Mouse (Mus musculus): Measurements from ENCODE around the gene Caprin2. TPM values are rescaled to one million over a fixed set of nuclear protein-coding genes. Genes with fewer than 3 reads are reported as not detected.
A peak's percentile ranks its signal among the peaks of the same experiment; 100 is the strongest.
"Not testable (repeated sequence)": the region's sequence is repeated elsewhere in the genome, so short reads cannot be mapped to it uniquely, and the experiment has no call there.

Gene Caprin2
- 1 to 10 TPM; 7.2 TPM for total RNA-seq (2021)
- long read RNA-seq, partial matches to known transcripts: 2 of 6 reads
- long read RNA-seq, other reads (novel, unspliced or antisense): 2 of 6 reads

- peak; percentile 86 to 92 for DNase-seq (ENCODE audit: low spot score in 2 of 2)
These were observed at the start of gene Caprin2 for GRCm38 (mm10) chr6:148895773-148896506. Gene Caprin2 (minus strand): TSS chr6:148896237.

GRCm38 (mm10) chr6:148944767-148945508 lies 48.9 kb upstream of the Caprin2 start:
- DNase-seq (ENCODE audit: low spot score in 2 of 2): peak in 1 of 2 experiments; percentile 8

- no peak for DNase-seq (ENCODE audit: low spot score in 2 of 2)
These were observed 48.3 kb upstream of the Caprin2 start for GRCm38 (mm10) chr6:148944344-148944766.

GRCm38 (mm10) chr6:148943695-148944094 lies 47.7 kb upstream of the Caprin2 start:
- DNase-seq (ENCODE audit: low spot score in 2 of 2): no peak

GRCm38 (mm10) chr6:148942406-148942805 lies 46.4 kb upstream of the Caprin2 start:
- DNase-seq (ENCODE audit: low spot score in 2 of 2): no peak

- no peak for DNase-seq (ENCODE audit: low spot score in 2 of 2)
These were observed 45.8 kb upstream of the Caprin2 start for GRCm38 (mm10) chr6:148941880-148942279.

- not testable (repeated sequence) for DNase-seq (ENCODE audit: low spot score in 2 of 2)
These were observed 44.3 kb upstream of the Caprin2 start for GRCm38 (mm10) chr6:148940383-148940782.

GRCm38 (mm10) chr6:148937693-148938092 lies 41.7 kb upstream of the Caprin2 start:
- no peak for DNase-seq (ENCODE audit: low spot score in 2 of 2)

- DNase-seq (ENCODE audit: low spot score in 2 of 2): no peak
These were observed 39.0 kb upstream of the Caprin2 start for GRCm38 (mm10) chr6:148934961-148935590.

GRCm38 (mm10) chr6:148931281-148931680 lies 35.2 kb upstream of the Caprin2 start:
- no peak for DNase-seq (ENCODE audit: low spot score in 2 of 2)

GRCm38 (mm10) chr6:148918841-148919398 lies 22.9 kb upstream of the Caprin2 start:
- DNase-seq (ENCODE audit: low spot score in 2 of 2): no peak

GRCm38 (mm10) chr6:148917672-148918071 lies 21.6 kb upstream of the Caprin2 start:
- no peak for DNase-seq (ENCODE audit: low spot score in 2 of 2)

GRCm38 (mm10) chr6:148916817-148917216 lies 20.8 kb upstream of the Caprin2 start:
- no peak for DNase-seq (ENCODE audit: low spot score in 2 of 2)

GRCm38 (mm10) chr6:148913938-148914337 lies 17.9 kb upstream of the Caprin2 start:
- DNase-seq (ENCODE audit: low spot score in 2 of 2): peak in 1 of 2 experiments; percentile 68

- not testable (repeated sequence) for DNase-seq (ENCODE audit: low spot score in 2 of 2)
These were observed 15.9 kb upstream of the Caprin2 start for GRCm38 (mm10) chr6:148911906-148912305.

- no peak for DNase-seq (ENCODE audit: low spot score in 2 of 2)
These were observed 10.9 kb upstream of the Caprin2 start for GRCm38 (mm10) chr6:148906958-148907357.

GRCm38 (mm10) chr6:148902728-148903127 lies 6.7 kb upstream of the Caprin2 start:
- no peak for DNase-seq (ENCODE audit: low spot score in 2 of 2)

- DNase-seq (ENCODE audit: low spot score in 2 of 2): no peak
These were observed 442 bp upstream of the Caprin2 start for GRCm38 (mm10) chr6:148896507-148896851.

- DNase-seq (ENCODE audit: low spot score in 2 of 2): no peak
These were observed 907 bp downstream of the Caprin2 start for GRCm38 (mm10) chr6:148894888-148895772.

GRCm38 (mm10) chr6:148873911-148874310 lies 22.1 kb downstream of the Caprin2 start:
- no peak for DNase-seq (ENCODE audit: low spot score in 2 of 2)

All from layer of hippocampus, adult 18-20 months (tissue).